Mouse (Mus musculus): ENCODE results near the gene Ppp1ca.

- TF ChIP-seq POLR2A (IDR thresholded peaks at IDR 0.05; ENCODE audit: extremely low read depth, insufficient read depth, low read length), result no peak
- TF ChIP-seq CTCF (IDR thresholded peaks at IDR 0.05; ENCODE audit: extremely low read depth, insufficient read depth, low read length), result no peak
These were observed 41.0 kb upstream of the Ppp1ca start for GRCm38 (mm10) chr19:4150567-4151487.
